Mouse (Mus musculus): ENCODE data around the gene Gba2. TPM values are rescaled to one million over a fixed set of nuclear protein-coding genes. Genes with fewer than 3 reads are reported as not detected.
"Not testable (repeated sequence)": the region's sequence is repeated elsewhere in the genome, so short reads cannot be mapped to it uniquely, and the experiment has no call there.

The Gba2 gene
- polyA plus RNA-seq (2016; fragmentation: Nextera tagmentation; extraction: Ambion mirVana): 46.5 and 48.7 TPM in 2 replicates

DNA sequence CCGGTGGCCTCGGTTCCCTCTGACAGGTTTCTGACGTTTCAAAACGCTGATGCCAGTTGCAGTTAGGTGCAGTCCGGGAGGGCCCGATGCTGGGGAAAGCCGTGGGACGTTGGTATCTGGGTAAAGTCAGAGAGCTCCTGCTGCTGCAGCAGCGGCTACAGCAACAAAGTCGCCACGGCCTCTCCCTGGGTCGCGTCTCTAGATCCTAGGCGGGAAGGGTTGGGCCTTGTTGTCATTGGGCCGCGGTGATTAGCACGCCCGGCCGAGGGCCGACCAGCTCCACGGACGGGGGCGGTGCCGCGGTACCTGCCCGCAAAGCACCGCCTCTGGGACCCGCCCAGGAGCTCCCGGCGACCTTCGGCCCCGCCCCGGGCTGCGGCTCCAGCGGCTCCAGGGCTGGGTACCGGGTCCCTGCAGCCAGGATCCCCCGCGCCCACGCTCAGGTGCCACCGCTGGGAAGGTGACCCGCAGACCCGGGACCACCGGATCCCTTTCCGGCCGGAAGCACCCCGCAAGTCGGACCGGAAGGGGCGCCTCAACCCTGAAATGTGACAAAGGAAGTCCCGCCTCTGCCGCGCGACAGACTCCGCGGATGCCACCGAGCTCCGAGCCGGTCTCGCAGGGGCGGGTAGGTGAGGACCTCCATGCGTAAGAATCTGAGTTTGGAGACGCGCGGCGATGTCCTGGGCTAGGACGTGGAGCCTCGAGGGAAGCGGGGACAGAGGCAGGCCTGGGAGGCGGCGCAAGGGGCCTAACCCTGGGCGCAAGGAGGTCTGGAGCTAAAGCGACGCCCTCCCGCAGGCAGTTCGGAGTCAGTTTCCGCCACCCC, at the start of gene Gba2, which contains the start of gene Rgp1:
TSS of gene Gba2 (minus strand) at position 498 of the 829 bp plus-strand sequence.
TSS of gene Rgp1 (plus strand) at position 340 of the 829 bp plus-strand sequence.
- Histone ChIP-seq H3K4me3 (peak within 1 kb of the TSS; percentile 86), H3K36me3 (peaks cover 39% of the 10 kb centered on the region), H3K9ac (peak within 1 kb of the TSS; percentile 93), H3K4me1 (peaks cover 42% of the 10 kb centered on the region), H3K9me3 (replicated peaks) (no peaks in the 10 kb centered on the region), H3K27me3 (no peaks in the 10 kb centered on the region), H3K27ac (peak within 1 kb of the TSS; percentile 82), H3K4me2 (replicated peaks) (peak within 1 kb of the TSS; percentile 98)
- WGBS: under 1% methylated on average over 76 of the region's 76 CpGs
- peak; percentile 86 for ATAC-seq (ENCODE audit: low FRiP score)

DNA sequence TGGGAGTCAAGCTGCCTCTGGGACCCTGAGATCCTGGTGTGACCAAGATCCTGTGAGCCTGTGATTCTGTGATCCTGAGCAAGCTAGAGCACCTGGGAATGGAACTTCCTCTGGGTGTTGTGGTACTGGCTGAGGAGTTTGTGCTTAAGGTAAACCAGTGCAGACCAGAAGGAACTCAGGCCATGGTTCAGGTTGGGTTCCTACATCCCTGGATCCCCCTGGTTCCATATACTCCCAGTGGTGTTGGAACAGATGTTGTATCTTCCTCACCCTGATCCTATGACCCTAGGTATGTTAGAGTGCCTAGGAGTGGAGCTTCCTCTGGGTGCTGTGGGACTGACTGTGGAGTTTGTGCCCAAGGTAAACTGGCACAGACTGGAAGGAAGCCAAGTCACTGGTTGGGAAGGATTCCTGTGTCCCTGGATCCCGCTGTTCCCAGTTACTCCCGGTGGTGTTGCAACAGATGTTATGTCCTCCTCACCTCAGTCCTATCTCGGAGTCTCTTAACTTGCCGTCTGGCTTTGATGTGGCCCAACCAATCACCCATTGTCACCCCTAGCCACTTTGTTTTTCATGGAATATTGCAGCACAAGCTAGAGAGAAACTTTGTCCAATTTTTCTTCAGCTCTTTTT, 41.6 kb upstream of the Gba2 start:
- no peak overlapping the region for H3K4me2 ChIP-seq (replicated peaks)
- H3K4me1 ChIP-seq: no peaks in the 10 kb centered on the region
- H3K27me3 ChIP-seq: no peaks in the 10 kb centered on the region
- peaks cover 3% of the 10 kb centered on the region; the same call in 1 of the 2 replicates for H3K9me3 ChIP-seq (replicated peaks)
- WGBS: 90% methylated on average over 4 of the region's 4 CpGs
- no peak overlapping the region for H3K27ac ChIP-seq
- no peaks in the 10 kb centered on the region for H3K36me3 ChIP-seq
- no peak overlapping the region for H3K4me3 ChIP-seq
- H3K9ac ChIP-seq: no peak overlapping the region
- no peak for ATAC-seq (ENCODE audit: low FRiP score)

DNA sequence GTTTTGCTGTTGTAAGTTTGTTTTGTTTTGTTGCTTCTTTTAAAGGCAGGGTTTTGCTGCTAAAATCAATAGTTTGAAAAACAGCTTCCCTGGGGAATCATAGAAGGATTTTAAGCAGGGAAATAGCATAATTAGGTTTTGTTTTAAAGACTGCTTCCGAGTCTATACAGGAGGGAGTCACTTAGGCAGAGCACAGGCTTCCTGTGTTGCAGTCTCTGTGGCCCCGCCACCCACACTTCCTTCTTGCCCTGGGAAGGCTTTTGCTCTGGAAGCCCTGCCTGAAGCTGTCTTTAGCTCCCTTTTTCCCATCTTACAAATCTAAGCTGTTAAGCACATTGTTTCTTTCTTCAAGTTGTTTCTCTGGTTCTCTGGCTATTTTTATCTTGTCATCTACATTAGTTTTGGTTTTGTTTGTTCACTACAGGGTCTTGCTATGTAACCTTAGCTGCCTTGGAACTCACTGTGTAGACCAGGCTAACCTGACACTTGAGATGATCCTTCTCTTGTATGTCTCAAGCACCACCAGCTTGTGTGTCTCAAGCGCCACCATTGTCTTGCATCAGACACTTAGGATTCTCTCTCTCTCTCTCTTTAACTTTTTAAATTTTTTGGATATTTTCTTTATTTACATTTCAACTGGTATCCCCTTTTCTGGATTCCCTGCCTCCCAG, 34.5 kb upstream of the Gba2 start:
- 65% methylated on average over 3 of the region's 3 CpGs for WGBS
- H3K9ac ChIP-seq: no peak overlapping the region
- no peak overlapping the region for H3K4me2 ChIP-seq (replicated peaks)
- H3K9me3 ChIP-seq (replicated peaks): no peaks in the 10 kb centered on the region
- no peak for ATAC-seq (ENCODE audit: low FRiP score)
- H3K27me3 ChIP-seq: no peaks in the 10 kb centered on the region
- no peaks in the 10 kb centered on the region for H3K4me1 ChIP-seq
- no peaks in the 10 kb centered on the region for H3K36me3 ChIP-seq
- no peak overlapping the region for H3K4me3 ChIP-seq
- no peak overlapping the region for H3K27ac ChIP-seq

DNA sequence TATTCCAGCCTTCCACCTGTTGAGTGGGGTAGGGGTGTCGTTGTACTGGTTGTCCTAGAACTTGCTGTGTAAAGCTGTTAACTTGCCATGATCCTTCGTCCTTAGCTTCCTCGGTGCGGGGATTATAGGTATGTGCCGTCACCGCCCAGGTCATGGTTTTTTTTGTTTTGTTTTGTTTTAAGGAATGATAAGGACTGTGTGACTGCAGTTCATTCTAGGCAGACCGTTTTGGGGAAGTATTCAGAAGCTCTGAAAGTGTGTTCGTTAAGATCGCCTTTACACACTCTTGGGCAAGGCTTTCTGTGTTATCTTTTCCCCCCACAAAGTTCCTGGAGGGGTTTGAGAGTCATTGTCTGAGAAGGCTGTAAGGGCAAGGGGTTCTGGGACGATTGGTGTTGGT, 33.9 kb upstream of the Gba2 start:
- Histone ChIP-seq H3K27me3 (no peaks in the 10 kb centered on the region), H3K4me2 (replicated peaks) (no peak overlapping the region)
- 76% methylated on average over 10 of the region's 10 CpGs for WGBS

DNA sequence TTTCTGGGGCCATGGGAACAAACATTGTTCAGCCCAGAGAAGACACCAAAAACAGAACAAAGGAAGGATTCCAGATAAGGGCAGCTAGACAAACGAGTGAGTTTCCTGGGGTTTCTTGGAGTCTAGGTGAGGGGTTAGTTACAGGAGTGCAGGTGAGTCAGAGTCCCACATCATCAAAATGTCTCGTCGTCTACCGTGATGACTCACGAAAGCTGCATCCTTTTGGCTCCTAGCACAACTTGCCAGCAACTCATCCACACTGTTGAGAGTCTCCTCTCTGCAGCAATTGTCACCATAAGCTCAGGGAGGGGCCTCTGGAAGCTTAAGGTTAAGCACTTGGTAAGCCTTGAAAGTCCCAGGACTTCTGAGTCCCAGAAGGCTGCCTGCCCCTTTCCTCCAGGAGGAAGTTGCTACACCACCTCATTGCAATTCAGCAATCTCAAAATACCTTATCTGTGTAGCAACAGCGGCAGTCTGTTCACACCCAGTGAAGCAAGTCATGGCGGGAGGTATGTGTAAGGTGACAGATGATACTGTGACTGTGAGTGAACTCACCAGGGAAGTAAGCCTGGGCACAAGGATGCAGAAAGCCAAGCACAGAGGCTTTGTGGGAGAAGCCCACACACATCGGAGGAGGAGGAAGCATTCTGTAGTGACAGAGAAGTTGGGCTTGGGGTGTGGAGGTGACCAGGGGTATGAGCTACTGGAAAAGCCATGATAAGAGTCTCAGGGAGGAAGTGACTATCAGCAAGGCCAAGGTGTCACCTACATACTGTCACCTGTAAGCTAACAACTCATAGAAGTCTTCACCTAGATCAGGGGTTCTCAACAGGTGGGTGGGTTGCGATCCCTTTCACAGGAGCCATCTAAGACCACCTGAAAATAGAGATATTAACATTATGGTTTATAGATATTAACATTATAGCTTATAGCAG, 26.3 kb upstream of the Gba2 start:
- Histone ChIP-seq H3K4me3 (no peak overlapping the region), H3K4me2 (replicated peaks) (no peak overlapping the region), H3K4me1 (no peaks in the 10 kb centered on the region), H3K27me3 (no peaks in the 10 kb centered on the region), H3K27ac (no peak overlapping the region), H3K36me3 (no peaks in the 10 kb centered on the region), H3K9ac (no peak overlapping the region), H3K9me3 (replicated peaks) (no peaks in the 10 kb centered on the region)
- no peak for ATAC-seq (ENCODE audit: low FRiP score)
- WGBS: 81% methylated on average over 9 of the region's 9 CpGs

More for the DNA sequence above, 33.9 kb upstream of the Gba2 start:
- no peaks in the 10 kb centered on the region for H3K36me3 ChIP-seq
- no peak overlapping the region for H3K9ac ChIP-seq
- H3K4me3 ChIP-seq: no peak overlapping the region
- no peak for ATAC-seq (ENCODE audit: low FRiP score)
- no peaks in the 10 kb centered on the region for H3K9me3 ChIP-seq (replicated peaks)
- no peaks in the 10 kb centered on the region for H3K4me1 ChIP-seq
- no peak overlapping the region for H3K27ac ChIP-seq

DNA sequence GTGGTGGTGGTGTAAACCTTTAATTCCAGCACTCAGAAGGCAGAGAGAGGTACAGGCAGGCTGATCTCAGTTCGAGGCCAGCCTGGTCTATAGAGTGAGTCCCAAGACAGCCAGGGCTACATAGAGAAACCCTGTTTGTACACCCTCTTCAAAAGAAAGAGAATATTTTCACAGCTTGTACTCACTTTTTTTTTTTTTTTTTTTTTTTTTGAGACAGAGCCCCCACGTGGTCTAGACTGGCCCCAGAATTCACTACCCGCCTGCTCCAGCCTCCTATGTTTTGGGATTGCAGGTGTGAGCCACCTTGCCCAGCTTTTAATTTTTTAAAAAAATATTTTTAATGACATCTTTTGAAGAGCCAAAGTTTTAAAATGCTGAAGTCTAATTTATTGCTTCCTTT, 25.4 kb upstream of the Gba2 start:
- H3K9me3 ChIP-seq (replicated peaks): no peaks in the 10 kb centered on the region
- H3K9ac ChIP-seq: no peak overlapping the region
- H3K27me3 ChIP-seq: no peaks in the 10 kb centered on the region
- H3K4me1 ChIP-seq: no peaks in the 10 kb centered on the region
- H3K27ac ChIP-seq: no peak overlapping the region
- no peak overlapping the region for H3K4me2 ChIP-seq (replicated peaks)
- WGBS: 59% methylated on average over 3 of the region's 3 CpGs
- ATAC-seq (ENCODE audit: low FRiP score): no peak
- H3K4me3 ChIP-seq: no peak overlapping the region
- H3K36me3 ChIP-seq: no peaks in the 10 kb centered on the region

DNA sequence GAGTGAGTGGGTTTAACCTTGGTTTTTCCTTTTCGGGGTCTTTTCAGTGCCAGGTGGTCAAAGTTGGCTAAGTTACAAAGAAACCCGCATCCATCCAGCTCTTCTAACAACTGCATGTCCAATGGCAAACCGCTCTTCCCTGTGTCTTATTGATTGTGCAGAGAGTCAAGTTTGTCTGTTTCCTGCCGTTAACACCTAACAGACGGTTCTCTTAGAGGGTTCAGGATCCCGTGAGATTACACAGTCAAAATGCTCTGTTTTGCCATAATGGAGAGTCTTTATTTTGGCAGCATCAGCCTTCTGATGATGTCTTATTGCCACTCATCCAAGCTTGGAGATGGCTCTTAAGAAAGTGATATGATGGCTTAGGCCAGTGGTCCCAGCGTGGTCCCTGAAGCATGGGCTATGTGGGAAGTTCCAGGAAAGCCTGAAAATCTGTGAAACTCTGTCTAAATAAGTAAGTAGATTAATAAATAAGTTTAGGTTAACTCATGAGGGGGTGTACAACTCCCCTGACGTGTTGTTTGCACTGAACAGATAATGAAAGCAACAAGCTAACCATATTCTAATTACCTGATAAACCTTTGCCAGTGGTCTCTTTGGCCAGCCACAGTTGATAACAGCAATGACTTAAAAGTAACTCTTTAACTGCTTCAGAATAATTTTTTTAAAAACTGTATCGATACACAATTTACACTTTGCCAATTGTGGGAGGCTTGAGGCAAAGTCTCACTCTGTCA, 21.7 kb upstream of the Gba2 start:
- H3K9ac ChIP-seq: no peak overlapping the region
- ATAC-seq (ENCODE audit: low FRiP score): no peak
- no peaks in the 10 kb centered on the region for H3K4me1 ChIP-seq
- 84% methylated on average over 9 of the region's 9 CpGs for WGBS
- H3K4me2 ChIP-seq (replicated peaks): no peak overlapping the region
- H3K4me3 ChIP-seq: no peak overlapping the region
- H3K27ac ChIP-seq: no peak overlapping the region
- no peaks in the 10 kb centered on the region for H3K9me3 ChIP-seq (replicated peaks)
- H3K27me3 ChIP-seq: no peaks in the 10 kb centered on the region
- no peaks in the 10 kb centered on the region for H3K36me3 ChIP-seq

DNA sequence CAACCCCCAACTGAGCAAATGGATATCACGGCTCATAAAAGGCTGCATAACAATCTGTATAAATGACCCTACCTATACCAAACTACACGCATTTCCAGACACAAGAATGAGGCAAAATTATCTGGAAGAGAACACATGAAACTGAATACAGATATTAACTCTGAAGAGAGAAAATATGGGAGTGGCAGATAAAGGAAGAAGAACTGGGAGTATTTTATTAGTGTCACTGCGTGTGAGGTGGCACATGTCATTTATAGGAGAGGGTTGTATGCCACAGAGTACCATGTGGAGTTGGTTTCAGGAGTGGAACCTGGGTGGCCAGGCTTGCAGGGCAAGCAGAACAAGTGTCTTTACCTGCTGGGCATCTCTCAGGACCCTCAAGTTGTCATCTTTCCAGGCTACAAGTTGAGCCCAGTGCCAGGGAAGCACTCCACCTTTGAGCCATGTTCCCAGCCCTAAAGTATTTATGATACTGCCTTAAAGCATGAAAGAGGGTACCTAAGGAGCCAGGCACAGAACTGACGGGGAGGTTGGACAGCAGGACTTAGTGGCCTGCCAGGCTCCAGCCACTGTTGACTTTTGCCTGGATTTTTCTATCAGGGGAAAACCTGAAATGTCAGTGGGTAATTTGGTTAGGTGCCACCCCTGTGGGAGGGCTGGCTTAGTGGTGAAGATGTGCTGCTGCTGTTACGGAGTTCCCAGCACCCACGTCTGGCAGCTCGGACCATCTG, 20.1 kb upstream of the Gba2 start:
- H3K9me3 ChIP-seq (replicated peaks): no peaks in the 10 kb centered on the region
- no peak overlapping the region for H3K4me2 ChIP-seq (replicated peaks)
- no peak overlapping the region for H3K27ac ChIP-seq
- no peaks in the 10 kb centered on the region for H3K27me3 ChIP-seq
- H3K4me3 ChIP-seq: no peak overlapping the region
- H3K4me1 ChIP-seq: no peaks in the 10 kb centered on the region
- H3K9ac ChIP-seq: no peak overlapping the region
- WGBS: 83% methylated on average over 7 of the region's 7 CpGs
- no peak for ATAC-seq (ENCODE audit: low FRiP score)
- no peaks in the 10 kb centered on the region for H3K36me3 ChIP-seq

DNA sequence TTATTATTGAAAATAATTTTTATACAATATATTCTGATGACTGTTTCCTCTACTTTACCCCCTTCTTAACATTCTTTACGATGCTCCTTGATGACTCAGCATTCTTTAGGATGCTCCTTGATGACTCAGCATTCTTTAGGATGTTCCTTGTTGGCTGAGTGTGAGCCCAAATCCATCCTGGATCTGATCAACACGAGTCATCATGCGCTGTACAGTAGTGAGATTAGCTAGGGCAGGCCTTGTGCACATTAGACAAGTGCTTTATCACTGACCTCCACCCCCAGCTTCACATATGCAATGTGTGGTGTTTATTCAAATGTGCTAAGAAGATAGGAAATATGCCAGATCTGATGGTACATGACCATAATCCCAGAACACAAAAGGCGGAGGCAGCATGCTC, 19.5 kb upstream of the Gba2 start:
- Histone ChIP-seq H3K4me3 (no peak overlapping the region), H3K9me3 (replicated peaks) (no peaks in the 10 kb centered on the region), H3K4me2 (replicated peaks) (no peak overlapping the region), H3K27ac (no peak overlapping the region), H3K36me3 (no peaks in the 10 kb centered on the region), H3K27me3 (no peaks in the 10 kb centered on the region), H3K9ac (no peak overlapping the region), H3K4me1 (0 out of 2 replicates have a peak, but pooled peaks cover 3% of the 10 kb centered on the region)
- WGBS: 83% methylated on average over 4 of the region's 4 CpGs
- ATAC-seq (ENCODE audit: low FRiP score): no peak

DNA sequence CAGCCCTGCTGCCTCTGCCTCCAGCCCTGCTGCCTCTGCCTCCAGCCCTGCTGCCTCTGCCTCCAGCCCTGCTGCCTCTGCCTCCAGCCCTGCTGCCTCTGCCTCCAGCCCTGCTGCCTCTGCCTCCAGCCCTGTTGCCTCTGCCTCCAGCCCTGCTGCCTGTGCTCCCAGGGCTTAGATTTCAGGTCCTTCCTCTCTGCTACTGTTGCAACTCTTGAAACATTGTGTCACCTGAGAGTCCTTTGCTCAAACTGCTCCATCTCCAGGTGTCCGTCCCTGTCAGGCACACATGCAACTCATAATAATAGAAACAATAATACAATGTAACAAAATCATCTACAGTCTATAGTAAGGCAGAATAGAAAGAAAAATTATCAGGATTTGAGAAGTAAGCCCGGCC, 17.9 kb upstream of the Gba2 start:
- H3K4me1 ChIP-seq; H3K4me3 ChIP-seq; H3K27ac ChIP-seq; H3K36me3 ChIP-seq; H3K9me3 ChIP-seq (replicated peaks); ATAC-seq (ENCODE audit: low FRiP score); H3K4me2 ChIP-seq (replicated peaks); H3K9ac ChIP-seq; H3K27me3 ChIP-seq: not testable (repeated sequence)
- WGBS: 84% methylated on average over 2 of the region's 2 CpGs

DNA sequence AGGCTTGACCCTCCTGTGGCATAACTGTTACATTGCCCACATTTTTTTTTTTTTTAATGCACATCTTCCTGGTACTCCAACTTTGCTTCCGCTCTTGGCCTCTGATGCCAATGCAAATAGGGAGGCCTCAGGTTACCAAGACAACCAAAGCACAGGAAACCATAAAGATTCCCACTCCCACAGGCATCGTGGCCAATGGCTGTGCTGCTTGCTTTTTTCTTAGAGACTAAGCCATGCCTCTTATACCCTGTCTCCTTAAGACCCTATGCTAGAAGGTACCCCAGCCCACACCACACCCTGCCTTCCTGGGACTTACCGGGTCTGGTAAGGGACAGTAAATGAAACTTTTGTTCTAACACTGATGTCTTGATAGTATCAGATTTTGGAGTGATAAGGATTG, 14.8 kb upstream of the Gba2 start:
- H3K9me3 ChIP-seq (replicated peaks): no peaks in the 10 kb centered on the region
- H3K4me3 ChIP-seq: no peak overlapping the region
- WGBS: 74% methylated on average over 3 of the region's 3 CpGs
- H3K27ac ChIP-seq: no peak overlapping the region
- H3K27me3 ChIP-seq: no peaks in the 10 kb centered on the region
- H3K36me3 ChIP-seq: no peaks in the 10 kb centered on the region
- 0 out of 2 replicates have a peak, but pooled peaks cover 3% of the 10 kb centered on the region for H3K4me1 ChIP-seq
- H3K4me2 ChIP-seq (replicated peaks): no peak overlapping the region
- ATAC-seq (ENCODE audit: low FRiP score): no peak
- no peak overlapping the region for H3K9ac ChIP-seq

All from hindbrain, embryonic 12.5 days (tissue).